Mouse (Mus musculus) heart, postnatal 36 days (tissue): Measurements from ENCODE around the gene Sdk2. TPM values are rescaled to one million over a fixed set of nuclear protein-coding genes. Genes with fewer than 3 reads are reported as not detected.

ENCODE experiments used
- DNase-seq, 2 experiments: peaks; one replicate each; pipeline ENCODE4 v3.0.0; 2021 to 2022
- intact Hi-C: fragments of 180-260 bp; cut with DNase I; formaldehyde crosslinking; loops from one replicate; pipeline ENCODE4 v1.15.1; 2025
- total RNA-seq, 2 experiments: library from RNA; stranded (reverse); gene quantifications; 2 replicates each; pipeline ENCODE4 v1.2.3; 2021

The Sdk2 gene
- total RNA-seq, 2 experiments from 2014 or later, result 1.1 to 2.6 TPM

- DNase-seq, result peak; percentile 64 to 66
- intact Hi-C loops, result loop anchor here (10.0 kb wide), 1 partner anchor 628 kb away; no protein-coding TSS in a partner anchor
Observed at GRCm38 (mm10) chr11:113802456-113802855, 264.4 kb downstream of the Sdk2 start.

DNA sequence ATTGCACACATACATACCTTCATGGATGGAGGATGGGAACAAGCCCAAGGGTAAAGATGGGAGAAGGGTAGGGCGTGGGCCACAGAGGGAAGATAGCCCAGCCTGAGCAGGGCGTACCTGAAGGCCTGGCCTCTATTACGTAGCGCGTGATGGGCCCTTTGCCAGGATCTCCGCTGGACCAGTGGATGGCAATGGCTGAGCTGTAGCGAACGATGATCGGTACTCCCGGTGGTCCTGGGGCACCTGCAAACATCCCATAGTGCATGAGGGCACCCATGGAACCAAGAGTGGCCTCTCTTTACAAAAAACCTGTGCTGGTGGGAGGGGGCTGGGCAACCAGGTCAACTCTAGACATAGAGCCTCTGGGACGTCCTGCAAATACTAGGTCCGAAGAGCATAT is 266.8 kb downstream of the Sdk2 start:
- intact Hi-C loops, result loop anchor here (10.0 kb wide), 1 partner anchor 625 kb away; no protein-coding TSS in a partner anchor
- no peak for DNase-seq

DNA sequence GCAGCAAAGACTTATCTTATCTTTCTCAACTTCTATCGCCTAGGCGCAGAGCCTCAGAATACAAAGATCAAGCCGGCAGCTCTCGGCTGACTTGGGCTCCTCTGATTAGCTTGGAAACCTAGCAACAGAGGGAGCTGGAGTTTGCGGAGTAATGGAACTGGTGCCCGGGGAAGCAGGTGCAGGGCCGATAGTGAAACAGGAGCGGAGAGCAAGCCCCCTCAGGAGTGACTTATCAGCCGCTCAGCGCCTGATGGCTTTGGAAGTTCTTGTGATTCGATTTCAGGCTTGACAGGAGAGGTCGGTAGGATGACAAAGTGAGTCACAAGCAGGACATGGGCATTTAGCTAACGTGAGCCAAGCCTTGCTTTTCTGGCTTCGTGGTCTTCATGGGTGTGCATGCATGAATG is 267.8 kb downstream of the Sdk2 start:
- intact Hi-C loops, result no loop called here
- DNase-seq, result no peak

- intact Hi-C loops, result no loop called here
- DNase-seq, result no peak
Observed at GRCm38 (mm10) chr11:113798011-113798410, 268.8 kb downstream of the Sdk2 start.

DNA sequence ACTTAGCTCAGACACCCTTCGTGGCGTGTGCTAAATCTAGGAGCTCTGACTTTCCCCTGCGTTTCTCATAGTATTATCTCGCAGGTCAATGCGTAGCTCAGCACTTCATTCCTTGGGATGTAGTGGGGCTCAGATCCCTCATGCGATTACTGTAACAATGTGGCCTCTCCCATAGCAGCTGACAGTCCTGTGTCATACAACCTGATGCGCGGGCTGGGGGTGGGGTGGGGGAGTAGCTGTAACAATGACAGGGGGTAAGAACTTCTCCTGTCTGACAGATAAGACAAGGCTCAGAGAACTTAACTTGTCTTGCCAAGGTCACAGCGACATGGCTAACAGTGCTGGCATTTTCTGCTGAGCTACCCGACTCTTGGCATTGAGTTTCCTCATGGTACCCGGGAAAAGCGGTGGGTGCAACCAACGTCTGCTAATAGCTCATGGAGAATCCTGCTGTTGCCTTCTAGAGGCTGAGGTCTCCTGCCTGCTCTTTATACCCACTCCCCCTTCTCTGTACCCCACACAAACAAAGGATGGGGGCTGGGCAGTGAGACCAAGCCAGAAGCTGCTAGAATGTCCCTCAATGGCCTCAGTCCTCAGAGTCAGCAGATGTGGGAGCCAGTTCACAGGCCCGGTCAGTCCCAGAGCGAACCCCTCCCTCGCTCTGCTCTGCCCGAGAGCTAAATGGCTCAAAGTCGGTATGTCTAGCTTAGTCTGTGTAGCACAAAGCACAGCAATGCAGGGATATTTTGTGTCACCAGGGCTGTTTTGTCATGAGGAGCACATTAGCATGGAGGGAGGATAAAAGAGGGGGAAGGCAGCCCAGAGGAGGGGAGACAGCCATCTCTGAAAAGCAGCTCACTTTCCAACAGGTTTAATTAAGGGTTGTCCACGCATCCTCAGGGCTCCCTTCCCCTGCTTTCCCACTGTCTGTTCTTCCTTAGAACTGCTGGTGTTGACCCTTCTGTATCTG is 269.5 kb downstream of the Sdk2 start:
- intact Hi-C loops, result no loop called here
- DNase-seq, result no peak

- no peak for DNase-seq
- intact Hi-C loops, result no loop called here
Observed at GRCm38 (mm10) chr11:113795846-113796245, 271.0 kb downstream of the Sdk2 start.

DNA sequence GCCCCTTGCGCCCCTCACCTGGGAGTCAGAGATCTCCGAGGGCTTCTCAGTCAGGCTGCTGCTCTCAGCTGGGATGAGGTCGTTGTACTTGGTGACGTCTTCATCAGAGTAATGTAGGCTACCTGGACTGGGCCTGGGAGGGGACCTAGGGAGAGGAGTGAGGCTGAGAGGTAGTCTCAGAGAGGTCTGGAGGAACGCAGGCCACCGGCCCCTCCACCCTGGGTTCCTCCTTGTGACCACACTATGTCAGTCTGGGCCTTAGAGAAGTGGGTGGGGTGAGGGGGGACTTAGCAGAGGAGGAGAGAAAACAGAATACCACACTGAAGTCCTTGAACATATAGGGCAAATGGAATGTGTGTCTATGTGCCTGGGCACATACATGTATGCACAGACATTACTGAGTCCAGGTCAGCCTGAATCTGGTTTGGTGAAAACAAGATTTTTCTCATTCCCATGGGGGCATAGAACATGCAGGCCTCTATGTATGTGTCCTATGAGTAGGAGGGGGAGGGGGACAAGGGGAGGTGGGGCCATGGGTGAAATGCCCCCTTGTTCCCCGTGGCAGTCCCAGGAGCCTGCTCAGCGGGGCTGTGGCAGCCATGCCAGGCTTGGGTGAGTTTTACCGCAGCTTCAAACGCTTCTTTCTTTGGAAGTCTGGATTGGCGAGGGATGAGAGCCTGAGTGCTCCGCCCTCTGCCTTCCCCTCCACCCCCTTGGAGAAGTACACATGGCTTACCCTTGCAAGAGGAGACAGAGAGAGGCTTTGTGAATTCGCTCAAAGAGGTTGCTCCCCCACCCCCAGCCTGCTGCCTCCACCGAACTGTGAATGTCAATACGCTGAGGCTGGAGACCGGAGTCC is 275.3 kb downstream of the Sdk2 start:
- intact Hi-C loops, result no loop called here
- DNase-seq, result no peak

DNA sequence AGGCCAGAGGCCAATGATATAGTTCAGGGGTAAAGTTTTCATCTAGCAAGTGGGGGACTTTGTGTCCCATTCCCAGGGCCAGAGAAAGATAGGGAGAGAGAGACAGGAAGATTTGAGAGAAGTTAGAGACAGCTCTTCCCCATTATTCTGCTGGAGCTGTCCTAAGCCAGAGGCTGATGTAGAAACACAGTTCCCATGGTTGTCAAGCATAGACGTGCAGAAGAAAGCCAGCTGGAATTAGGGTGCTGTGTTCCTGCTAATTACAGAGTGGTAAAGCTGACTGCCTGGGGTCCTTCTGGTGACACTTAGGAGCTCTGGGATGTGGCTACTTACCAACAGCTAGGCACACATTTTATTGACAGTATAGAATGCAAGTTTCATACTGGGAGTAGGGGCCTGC is 277.7 kb downstream of the Sdk2 start:
- intact Hi-C loops, result loop anchor here (2.0 kb wide), 1 partner anchor 18 kb away; no protein-coding TSS in a partner anchor
- no peak for DNase-seq

DNA sequence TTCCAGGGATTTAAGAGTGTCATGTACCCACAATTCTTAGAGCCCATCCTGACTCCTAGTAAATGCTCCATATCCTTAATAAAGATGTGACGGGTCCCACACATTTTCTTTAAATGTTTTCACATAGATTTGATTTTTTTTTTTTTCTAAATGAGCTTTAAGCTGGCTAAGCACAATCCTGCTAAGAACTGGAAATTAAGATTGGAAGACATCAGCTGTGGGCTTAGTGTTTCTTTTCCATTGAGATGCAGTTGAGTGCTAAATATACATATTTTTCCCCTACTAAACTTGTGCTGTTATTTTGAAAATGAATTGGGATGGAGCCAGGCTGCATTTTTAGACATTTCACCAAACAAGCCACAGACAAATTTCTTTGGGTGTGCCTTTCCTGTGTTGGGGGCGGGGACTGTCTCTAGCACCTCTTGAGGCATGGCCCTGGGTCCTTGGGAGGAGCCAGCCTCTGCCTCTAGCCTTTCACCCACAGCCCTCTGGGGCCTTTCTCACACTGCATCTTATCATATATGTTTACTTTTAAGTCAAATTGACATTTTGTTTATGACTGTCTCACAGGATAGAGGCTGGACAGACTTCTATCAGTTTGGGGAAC is 278.6 kb downstream of the Sdk2 start:
- intact Hi-C loops, result loop anchor here (2.0 kb wide), 1 partner anchor 19 kb away; no protein-coding TSS in a partner anchor
- no peak for DNase-seq

DNA sequence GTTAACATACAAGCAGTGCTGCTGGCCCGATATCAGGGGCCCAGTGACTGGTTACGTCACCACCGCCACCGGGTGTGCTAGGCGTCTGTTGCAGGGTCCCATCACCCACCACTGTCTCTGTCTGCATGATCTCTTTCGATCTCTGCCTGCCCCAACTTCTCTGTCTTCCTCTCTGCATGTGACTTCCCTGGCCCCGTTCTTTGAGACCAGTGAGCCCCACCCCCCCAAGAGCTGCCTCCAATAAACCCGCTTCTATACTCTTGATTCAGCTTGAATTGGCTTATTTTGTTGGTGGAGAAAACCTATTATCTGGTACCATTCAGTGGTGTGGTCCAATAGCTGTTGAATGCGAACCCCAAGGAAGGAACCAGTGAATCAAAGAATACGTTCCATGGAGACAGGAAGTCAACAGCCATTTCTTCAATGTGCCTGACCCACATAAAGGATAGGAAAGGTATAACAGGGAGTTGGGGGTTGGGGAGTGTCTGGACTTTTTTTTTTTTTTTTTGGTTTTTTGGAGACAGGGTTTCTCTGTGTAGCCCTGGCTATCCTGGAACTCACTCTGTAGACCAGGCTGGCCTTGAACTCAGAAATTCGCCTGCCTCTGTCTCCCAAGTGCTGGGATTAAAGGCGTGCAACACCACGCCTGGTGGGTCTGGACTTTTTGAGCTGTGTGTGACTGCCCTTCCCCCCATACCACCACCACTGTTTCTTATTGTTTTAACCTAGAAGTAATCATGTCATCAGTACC is 279.2 kb downstream of the Sdk2 start:
- intact Hi-C loops, result loop anchor here (2.0 kb wide), 1 partner anchor 19 kb away; no protein-coding TSS in a partner anchor
- DNase-seq, result no peak

DNA sequence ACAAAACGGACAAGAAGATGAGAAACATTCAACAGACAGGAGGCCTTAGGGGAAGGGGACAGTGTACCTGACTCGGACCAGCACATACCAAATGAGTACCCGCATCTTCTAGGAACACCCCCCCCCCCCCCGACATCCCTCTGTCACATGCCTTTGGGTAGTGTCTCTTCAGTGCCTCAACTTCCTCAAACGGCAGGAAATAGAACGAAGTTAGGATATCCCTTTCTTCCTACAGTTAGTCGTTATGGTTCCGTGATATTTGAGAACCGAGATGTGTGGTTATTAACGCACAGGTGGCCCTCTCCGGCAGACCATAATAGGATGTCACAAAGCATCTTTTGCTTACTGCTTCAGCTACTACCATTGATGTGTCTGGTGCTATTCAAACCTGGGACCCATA is 279.8 kb downstream of the Sdk2 start:
- DNase-seq, result no peak
- intact Hi-C loops, result no loop called here

- DNase-seq, result no peak
- intact Hi-C loops, result no loop called here
Observed at GRCm38 (mm10) chr11:113786395-113786794, 280.5 kb downstream of the Sdk2 start.

GRCm38 (mm10) chr11:113785406-113786171 is 281.3 kb downstream of the Sdk2 start:
- intact Hi-C loops, result no loop called here
- peak; percentile 61 to 69 for DNase-seq

DNA sequence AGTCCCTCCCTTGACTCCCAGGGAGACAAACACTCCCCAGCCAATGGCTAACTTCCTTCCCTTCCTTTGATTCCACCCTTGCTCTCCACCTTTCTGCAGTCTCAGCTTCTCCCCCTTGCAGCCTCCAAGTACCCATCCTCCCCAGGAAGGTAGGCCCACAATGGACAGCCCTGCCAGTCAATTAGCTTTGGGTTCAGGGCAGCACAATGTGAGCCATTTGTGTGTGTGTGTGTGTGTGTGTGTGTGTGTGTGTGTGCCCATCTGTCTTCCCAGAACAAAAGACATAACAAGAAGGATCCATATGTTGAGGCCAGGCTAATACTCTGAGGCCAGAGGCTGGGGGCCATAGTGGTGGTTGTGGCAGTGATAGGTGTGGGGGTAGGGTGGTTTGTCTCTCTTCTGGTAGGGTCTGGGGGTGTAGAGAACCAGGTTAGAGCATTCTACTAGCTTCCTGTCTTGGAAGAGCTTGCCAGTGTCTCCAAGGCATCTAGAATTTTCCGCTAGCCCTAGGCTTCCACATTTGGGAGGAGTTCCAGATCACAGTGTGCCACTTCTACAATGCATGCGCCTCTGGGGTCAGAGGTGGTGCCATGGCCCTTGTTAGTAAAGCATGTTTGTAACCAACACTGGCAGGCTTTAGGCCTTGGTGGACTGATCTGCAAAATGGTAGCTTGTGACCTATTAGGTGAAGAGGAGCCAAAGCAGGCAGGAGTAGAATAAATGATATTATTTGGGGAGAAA is 282.0 kb downstream of the Sdk2 start:
- intact Hi-C loops, result no loop called here
- DNase-seq, result no peak

- intact Hi-C loops, result no loop called here
- DNase-seq, result no peak
Observed at GRCm38 (mm10) chr11:113782496-113782895, 284.4 kb downstream of the Sdk2 start.

- intact Hi-C loops, result no loop called here
- DNase-seq, result no peak
Observed at GRCm38 (mm10) chr11:113782006-113782405, 284.8 kb downstream of the Sdk2 start.

DNA sequence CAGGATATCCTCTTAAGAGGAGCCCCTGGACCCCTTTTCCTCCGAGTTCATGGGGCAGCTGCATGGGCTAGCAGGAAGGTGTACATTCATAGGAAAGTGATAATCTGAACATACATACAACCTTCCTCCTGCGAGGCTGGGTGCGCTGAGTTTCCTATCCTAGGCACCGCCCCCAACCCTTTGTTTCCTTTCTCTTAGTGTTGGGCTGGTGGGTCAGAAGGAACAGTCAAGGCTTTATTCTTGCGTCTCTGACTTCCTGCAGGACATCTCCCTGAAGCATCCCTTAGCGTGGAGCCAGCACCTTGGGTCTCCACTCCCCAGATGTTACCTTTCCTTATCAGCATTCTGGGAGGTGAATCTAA is 287.2 kb downstream of the Sdk2 start:
- DNase-seq, result no peak
- intact Hi-C loops, result no loop called here
